Mouse (Mus musculus) thymus, postnatal 10 days (tissue): ENCODE data around the gene Jsrp1.
"Not testable (repeated sequence)": the region's sequence is repeated elsewhere in the genome, so short reads cannot be mapped to it uniquely, and the experiment has no call there.

Source experiments
- DNase-seq, 2 experiments: peaks; one replicate each; pipeline ENCODE4 v3.0.0; 2021; ENCODE audit warnings: low spot score in 2 of 2

Jsrp1 gene

DNA sequence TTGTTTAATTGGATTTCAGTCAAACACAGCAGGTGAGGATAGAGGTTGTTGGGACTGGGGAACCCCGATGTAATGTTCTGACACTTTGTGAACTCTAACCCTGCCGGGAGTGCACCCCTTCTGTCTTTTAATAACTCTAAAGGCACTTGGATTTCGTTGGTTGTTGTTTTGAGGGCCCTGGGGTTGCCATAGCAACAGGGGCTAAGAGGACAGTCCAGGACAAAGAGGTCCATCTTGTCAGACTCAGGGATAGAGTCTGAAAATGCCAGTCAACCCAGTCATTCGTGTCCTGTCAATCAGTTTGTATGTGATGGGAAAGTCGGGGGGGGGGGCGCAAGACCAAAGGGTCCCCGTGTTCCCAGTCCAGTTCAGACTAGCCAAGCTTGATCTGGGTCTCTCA lies 19.5 kb upstream of the Jsrp1 start:
- no peak for DNase-seq

GRCm38 (mm10) chr10:80831136-80831535 lies 17.8 kb upstream of the Jsrp1 start:
- peak; percentile 48 to 53 for DNase-seq

- DNase-seq = no peak
These were observed 16.3 kb upstream of the Jsrp1 start for GRCm38 (mm10) chr10:80829359-80830278.

- not testable (repeated sequence) for DNase-seq
These were observed 15.3 kb upstream of the Jsrp1 start for GRCm38 (mm10) chr10:80828587-80828986.

DNA sequence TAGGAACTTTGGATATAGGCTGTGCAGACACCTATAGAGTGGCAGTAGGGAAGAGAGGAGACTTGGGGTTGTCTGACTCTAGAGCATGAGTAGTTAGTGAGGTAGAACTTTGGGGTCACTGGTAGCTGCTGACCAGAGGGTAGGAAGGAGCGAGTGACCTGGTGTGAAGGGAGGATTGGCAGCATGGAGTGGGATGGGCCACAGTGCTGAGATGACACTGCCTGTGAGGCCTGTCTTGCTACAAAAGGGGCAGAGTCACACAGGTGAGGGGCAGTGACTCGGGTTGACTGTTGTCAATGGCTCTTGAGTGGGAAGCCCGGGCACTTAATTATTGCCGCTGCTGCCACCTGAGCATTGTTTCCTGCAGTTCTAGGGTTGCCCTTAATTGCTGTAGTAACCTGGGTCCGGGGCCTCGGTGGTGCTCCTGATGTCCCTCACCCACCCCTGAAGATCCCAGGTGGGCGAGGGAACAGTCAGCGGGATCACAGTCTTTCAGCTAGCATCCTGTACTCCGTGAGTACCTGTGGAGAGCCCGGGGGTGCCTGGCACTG lies 14.6 kb upstream of the Jsrp1 start:
- DNase-seq = no peak

- no peak for DNase-seq
These were observed 14.0 kb upstream of the Jsrp1 start for GRCm38 (mm10) chr10:80827063-80827869.

GRCm38 (mm10) chr10:80826151-80827062 lies 13.1 kb upstream of the Jsrp1 start, which contains the start of gene Oaz1:
Gene Oaz1 (plus strand): TSS chr10:80826656.
- DNase-seq = peak; percentile 98 to 99

- no peak for DNase-seq
These were observed 11.5 kb upstream of the Jsrp1 start for GRCm38 (mm10) chr10:80824827-80825226.

- DNase-seq = peak in 1 of 2 experiments; percentile 33
These were observed 10.7 kb upstream of the Jsrp1 start for GRCm38 (mm10) chr10:80823847-80824643.

DNA sequence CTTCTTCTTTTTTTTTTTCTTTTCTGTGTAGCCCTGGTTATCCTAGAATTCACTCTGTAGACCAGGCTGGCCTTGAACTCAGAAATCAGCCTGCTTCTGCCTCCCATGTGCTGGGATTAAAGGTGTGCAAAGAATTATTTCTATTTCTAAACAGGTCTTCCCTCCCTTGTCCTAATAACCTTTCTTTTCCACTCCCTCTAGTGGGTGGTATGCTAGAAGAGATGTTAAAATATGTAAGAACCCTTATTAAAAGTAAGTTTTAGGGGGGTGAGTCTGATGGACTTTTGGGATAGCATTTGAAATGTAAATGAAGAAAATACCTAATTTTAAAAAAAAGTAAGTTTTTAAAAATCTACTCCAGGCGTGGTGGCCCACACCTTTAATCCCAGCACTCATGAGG lies 10.0 kb upstream of the Jsrp1 start:
- DNase-seq = no peak

DNA sequence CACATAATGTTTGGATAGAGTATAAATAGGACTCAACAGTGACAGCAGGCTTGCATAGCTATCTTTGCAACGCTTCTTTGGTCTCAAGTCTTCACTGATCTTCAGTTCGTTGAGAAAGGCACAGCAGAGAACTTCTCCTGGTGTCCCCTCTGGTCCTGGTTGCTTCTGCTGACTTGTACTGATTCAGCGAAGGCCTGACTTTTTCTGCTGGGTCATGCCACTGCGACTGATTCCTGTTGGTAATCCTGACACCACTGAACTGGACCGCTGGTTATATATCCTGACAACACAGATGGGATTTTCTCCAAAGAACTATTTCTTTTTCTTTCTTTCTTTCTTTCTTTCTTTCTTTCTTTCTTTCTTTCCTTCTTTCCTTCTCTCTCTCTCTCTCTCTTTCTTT lies 9.2 kb upstream of the Jsrp1 start:
- DNase-seq = no peak

GRCm38 (mm10) chr10:80821991-80822390 lies 8.7 kb upstream of the Jsrp1 start:
- DNase-seq = peak in 1 of 2 experiments; percentile 39

- DNase-seq = no peak
These were observed 6.1 kb upstream of the Jsrp1 start for GRCm38 (mm10) chr10:80819406-80819805.

DNA sequence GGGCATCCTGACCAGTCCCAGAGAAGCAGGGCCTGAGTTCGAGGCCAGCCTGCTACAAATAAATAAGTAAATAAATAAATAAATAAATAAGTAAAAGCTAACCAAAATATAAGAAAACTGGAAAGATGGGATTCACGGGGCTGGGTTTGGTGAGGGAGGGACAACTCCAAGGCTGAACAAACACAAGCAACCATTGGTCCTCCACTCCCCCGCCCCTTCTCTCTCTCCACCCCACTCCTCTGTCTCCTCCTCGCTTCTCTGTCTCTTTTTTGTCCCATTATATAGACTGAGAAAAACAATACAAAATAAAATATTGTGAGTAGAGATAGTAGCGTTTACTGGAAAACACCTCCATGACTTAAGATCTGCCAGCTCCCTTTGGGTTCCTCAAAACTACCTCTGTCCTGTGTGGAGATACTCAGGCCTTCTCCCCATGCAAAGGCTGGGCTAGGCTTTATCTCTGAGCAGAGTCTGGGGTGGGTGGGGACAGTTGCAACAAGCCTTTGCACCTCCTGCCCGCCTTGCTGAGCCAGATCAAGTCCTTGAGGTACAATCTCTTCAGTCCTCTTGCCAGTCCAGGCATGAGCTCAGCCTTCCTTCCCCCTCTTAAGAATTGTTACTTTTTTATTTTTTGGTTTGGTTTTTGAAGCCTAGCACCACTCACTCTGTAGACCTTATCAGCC lies 5.4 kb upstream of the Jsrp1 start:
- DNase-seq = no peak

- not testable (repeated sequence) for DNase-seq
These were observed 4.7 kb upstream of the Jsrp1 start for GRCm38 (mm10) chr10:80817955-80818354.

DNA sequence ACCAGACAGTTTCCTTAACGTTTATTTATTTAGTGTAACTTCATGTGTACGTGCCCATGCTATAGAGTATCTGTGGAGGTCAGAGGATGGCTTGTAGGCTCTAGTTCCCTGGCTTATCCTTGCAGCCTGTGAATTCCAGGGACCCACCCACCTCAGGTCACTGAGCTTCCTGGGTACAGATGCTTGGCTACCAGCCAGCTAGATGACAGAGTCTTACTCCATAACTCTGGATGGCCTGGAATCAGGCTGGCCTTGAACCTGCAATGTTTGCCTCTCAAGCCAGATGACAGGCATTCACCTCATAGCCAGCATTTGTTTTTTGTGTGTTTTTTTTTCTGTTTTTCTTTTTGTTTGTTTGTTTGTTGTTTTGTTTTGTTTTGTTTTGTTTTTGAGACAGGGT lies 3.9 kb upstream of the Jsrp1 start:
- DNase-seq = no peak

DNA sequence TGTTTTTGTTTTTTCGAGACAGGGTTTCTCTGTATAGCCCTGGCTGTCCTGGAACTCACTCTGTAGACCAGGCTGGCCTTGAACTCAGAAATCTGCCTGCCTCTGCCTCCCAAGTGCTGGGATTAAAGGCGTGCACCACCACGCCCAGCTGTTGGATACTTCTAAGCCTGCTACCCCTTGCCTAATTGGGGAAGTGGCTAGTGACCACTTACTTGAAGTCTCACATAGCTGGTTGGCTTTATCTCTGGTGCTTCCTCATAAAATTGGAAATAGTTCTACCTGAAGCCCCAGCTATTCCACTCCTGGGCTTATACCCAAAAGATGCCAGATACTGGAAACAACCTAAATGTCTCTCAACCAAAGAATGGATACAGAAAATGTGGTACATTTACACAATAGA lies 3.0 kb upstream of the Jsrp1 start:
- not testable (repeated sequence) for DNase-seq

DNA sequence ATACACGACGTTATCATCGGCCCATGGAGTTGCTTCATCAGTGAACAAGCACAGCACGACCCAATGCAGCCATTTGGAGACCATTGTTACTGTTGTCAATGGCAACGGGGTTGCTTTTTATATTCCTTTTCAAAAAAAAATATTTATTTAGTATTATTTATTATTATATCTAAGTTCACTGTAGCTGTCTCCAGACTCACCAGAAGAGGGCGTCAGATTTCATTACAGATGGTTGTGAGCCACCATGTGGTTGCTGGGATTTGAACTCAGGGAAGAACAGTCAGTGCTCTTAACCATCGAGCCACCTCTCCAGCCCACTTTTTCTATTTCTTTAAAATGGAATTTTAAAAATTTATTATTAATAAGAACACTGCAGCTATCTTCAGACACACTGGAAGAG lies 1.5 kb upstream of the Jsrp1 start:
- DNase-seq = no peak

- DNase-seq = no peak
These were observed 782 bp downstream of the Jsrp1 start for GRCm38 (mm10) chr10:80812391-80813041.
